Mouse (Mus musculus) telencephalon, adult 2 months (tissue): Measurements from ENCODE around the gene Lmntd2.

ENCODE experiments used
- DNase-seq: peaks from one replicate; pipeline ENCODE4 v3.0.0-alpha.2; 2011; ENCODE audit warnings: low read depth, low spot score

Gene Lmntd2

DNA sequence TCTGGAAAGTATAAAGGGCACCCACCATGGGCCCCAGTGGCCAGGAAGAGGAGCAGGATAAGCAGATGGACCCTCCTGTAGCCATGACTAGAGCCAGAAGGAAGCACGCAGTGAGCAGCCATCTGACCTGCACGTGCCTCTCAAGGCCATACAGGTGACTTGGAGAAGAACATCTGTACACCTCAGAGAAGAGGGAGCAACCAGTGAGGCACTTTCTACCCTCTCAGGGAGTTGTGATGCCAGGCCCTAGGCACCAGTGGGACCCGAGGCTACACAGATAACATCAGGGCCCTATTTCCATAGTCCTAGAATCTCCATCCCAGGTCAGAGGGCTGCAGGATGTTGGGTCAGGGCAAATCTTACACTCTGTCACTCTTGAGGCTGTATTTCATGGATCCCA is 23.7 kb downstream of the Lmntd2 start:
- no peak for DNase-seq

DNA sequence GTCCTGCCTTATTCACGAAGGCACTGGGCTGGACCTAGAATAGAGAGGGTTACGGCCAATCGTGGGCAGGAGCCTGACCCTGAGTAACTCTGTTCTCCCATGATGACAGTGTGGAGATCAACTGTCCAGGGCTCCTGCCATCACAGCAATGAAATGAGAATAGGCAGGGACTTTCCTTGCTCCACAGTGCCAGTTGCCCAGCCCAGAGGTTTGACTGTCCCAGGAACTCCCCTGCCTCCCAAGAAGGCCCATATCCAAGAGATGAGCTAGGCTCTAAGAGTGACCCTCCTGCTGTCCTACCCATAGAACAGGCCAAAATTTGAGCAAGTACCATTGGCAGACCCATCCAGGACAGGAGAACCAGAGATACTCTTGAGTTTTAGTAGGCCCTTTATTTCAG is 25.1 kb downstream of the Lmntd2 start:
- no peak for DNase-seq

DNA sequence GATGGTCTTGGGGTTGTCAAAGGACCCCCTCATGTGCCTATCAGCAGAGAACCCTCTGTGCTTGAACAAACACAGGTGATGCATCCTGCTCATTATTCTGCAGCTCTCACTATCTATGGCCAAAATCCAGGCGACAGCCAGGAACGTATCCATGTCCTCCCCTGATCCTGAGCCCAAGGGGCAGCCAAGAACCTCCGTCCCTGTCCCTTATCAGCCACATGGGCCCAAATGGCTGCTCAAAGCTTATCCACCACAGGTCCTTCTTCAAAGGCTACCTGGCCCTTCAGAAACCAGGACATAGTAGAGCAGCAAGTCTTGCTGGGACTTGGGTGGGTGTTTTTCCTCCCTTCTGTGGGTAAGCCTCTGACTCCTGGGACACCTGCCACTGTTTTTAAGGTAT is 25.7 kb downstream of the Lmntd2 start:
- DNase-seq = no peak

GRCm38 (mm10) chr7:141176173-141176572 is 37.7 kb downstream of the Lmntd2 start:
- peak; percentile 69 for DNase-seq

DNA sequence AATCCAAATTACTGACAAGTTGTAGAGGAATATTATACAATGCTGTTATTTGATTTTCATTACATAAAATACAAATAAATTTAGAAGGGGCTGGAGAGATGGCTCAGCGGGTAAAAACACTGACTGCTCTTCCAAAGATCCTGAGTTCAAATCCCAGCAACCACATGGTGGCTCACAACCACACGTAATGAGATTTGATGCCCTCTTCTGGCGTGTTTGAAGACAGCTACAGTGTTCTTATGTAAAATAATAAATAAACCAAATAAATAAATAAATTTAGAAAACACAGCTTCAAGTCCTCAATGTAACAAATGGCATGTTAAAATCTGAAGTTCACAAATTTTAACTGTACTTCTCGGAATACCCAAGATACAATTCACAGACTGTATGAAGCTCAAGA is 38.8 kb downstream of the Lmntd2 start:
- DNase-seq = no peak

- no peak for DNase-seq
Observed at GRCm38 (mm10) chr7:141173323-141173850, 40.5 kb downstream of the Lmntd2 start.

- DNase-seq = peak; percentile 94
Observed at GRCm38 (mm10) chr7:141172116-141173006, 41.5 kb downstream of the Lmntd2 start, which contains the start of gene Rnh1. Gene Rnh1 (minus strand): TSS chr7:141172857.

DNA sequence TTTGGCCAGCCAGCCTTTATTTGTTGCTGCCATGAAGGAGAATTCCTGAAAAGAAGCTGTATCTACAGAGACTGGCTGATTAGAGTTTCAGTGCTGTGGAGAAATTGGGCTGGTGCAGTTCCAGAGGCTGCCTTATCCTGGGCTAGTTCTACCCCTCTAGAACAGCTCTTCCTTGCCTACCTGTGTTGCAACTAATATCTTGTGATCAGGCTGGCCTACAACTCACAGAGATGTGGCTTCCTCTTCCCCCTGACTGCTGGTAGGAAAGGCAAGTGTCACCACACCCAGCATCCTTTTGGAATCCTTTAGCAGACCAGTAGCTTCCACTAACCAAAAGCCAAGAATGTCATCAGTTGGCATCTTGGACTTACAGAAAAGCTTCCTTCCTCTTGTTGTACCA is 44.0 kb downstream of the Lmntd2 start:
- DNase-seq = no peak

GRCm38 (mm10) chr7:141169300-141169699 is 44.6 kb downstream of the Lmntd2 start:
- no peak for DNase-seq

- DNase-seq = peak; percentile 74
Observed at GRCm38 (mm10) chr7:141168518-141168953, 45.3 kb downstream of the Lmntd2 start.

- no peak for DNase-seq
Observed at GRCm38 (mm10) chr7:141167901-141168517, 45.9 kb downstream of the Lmntd2 start.

- DNase-seq = no peak
Observed at GRCm38 (mm10) chr7:141164850-141165249, 49.0 kb downstream of the Lmntd2 start.

- no peak for DNase-seq
Observed at GRCm38 (mm10) chr7:141164397-141164796, 49.5 kb downstream of the Lmntd2 start.
